Mouse (Mus musculus) liver, adult 2 months (tissue): ENCODE measurements around the gene BC048403. TPM values are rescaled to one million over a fixed set of nuclear protein-coding genes. Genes with fewer than 3 reads are reported as not detected.

Source experiments
- DNase-seq: peaks from one replicate; pipeline ENCODE4 v3.0.0-alpha.2; 2011; ENCODE audit warnings: low read depth, low spot score; ENCODE audit errors: extremely low read depth
- H3K27ac ChIP-seq: fragments of 200-500 bp; replicated peaks from 2 replicates; pipeline ENCODE4 v1.5.1; 2012; ENCODE audit warnings: low read depth, mild to moderate bottlenecking, control low read depth, inconsistent platforms, low read length; ENCODE audit not compliant: insufficient read depth
- H3K27me3 ChIP-seq: fragments of 200-500 bp; 2 replicates; pipeline ENCODE4 v1.6.1; 2012; ENCODE audit warnings: mild to moderate bottlenecking, moderate library complexity, low read length, inconsistent platforms; ENCODE audit not compliant: control insufficient read depth, insufficient read depth
- H3K36me3 ChIP-seq: fragments of 200-500 bp; 2 replicates; pipeline ENCODE4 v1.6.1; 2012; ENCODE audit warnings: low read length, inconsistent platforms; ENCODE audit not compliant: control insufficient read depth, insufficient read depth
- H3K4me1 ChIP-seq: fragments of 200-500 bp; 2 replicates; pipeline ENCODE4 v1.6.1; 2011; ENCODE audit warnings: low read length; ENCODE audit not compliant: control insufficient read depth, insufficient read depth
- H3K4me3 ChIP-seq: fragments of 200-500 bp; 2 replicates; pipeline ENCODE4 v1.5.1; 2011; ENCODE audit warnings: low read depth, mild to moderate bottlenecking, control low read depth, low read length, moderate library complexity; ENCODE audit not compliant: insufficient read depth
- H3K79me2 ChIP-seq: fragments of 200-500 bp; 2 replicates; pipeline ENCODE4 v1.6.1; 2012; ENCODE audit warnings: inconsistent platforms, mild to moderate bottlenecking, low read length, moderate library complexity; ENCODE audit not compliant: control insufficient read depth, insufficient read depth
- H3K9ac ChIP-seq: fragments of 200-500 bp; 2 replicates; pipeline ENCODE4 v1.6.1; 2012; ENCODE audit warnings: low read depth, mild to moderate bottlenecking, control low read depth, inconsistent platforms, low read length
- CTCF ChIP-seq: fragments of 200-500 bp; IDR thresholded peaks from 2 replicates; pipeline ENCODE4 v1.5.1; 2011; ENCODE audit warnings: low read depth, low read length, control low read depth
- POLR2A ChIP-seq: fragments of 200-500 bp; IDR thresholded peaks from 2 replicates; pipeline ENCODE4 v1.6.1; 2011; ENCODE audit warnings: low read length, control low read depth; ENCODE audit not compliant: insufficient read depth; ENCODE audit errors: extremely low read depth
- WGBS: fragments of 180-500 bp; shearing (Covaris S2); methylation state at CpG from one replicate; pipeline ENCODE4 v1.1.7; 2018; 5-methylcytosine and 5-hydroxymethylcytosine counted together
- polyA plus RNA-seq: library from polyadenylated mRNA; depleted of rRNA; stranded (reverse); fragments of >200 nt; gene quantifications from 2 replicates; pipeline ENCODE4 v1.2.3, GENCODE M21; 2012
- total RNA-seq: library from RNA; depleted of rRNA; stranded (reverse); fragments of >200 nt; gene quantifications from 2 replicates; pipeline ENCODE4 v1.2.3, GENCODE M21; 2014

Gene BC048403
- total and polyA plus RNA-seq, 2 experiments, result 0.92 to 5.9 TPM

DNA sequence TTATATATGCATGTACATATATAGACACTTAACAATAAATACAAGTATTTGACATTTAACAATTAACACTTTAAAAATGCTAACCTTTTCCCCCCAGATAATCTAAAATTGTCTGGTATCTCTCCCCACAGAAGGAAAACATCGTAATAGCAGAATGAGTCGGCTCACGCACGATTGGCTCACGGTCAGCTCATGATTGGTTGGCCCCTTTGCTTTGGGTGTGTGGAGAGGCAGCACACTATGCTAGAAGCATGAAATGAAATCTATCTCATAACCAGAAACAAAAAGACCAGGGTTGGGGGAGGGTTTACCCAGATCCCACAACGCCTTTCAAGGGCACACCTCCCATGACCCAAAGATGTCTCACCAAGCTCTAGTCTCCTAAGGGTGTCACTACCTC lies 34.9 kb upstream of the BC048403 start:
- WGBS, result 90% methylated on average over 6 of the region's 6 CpGs
- DNase-seq, result no peak
- no peaks in the 10 kb centered on the region for H3K4me1 ChIP-seq
- no peak overlapping the region for H3K4me3 ChIP-seq
- TF ChIP-seq POLR2A, result no peak
- no peak for TF ChIP-seq CTCF
- H3K27ac ChIP-seq, result no peak overlapping the region
- no peaks in the 10 kb centered on the region for H3K36me3 ChIP-seq
- H3K9ac ChIP-seq, result no peak overlapping the region
- H3K27me3 ChIP-seq, result no peaks in the 10 kb centered on the region
- no peaks in the 10 kb centered on the region for H3K79me2 ChIP-seq

DNA sequence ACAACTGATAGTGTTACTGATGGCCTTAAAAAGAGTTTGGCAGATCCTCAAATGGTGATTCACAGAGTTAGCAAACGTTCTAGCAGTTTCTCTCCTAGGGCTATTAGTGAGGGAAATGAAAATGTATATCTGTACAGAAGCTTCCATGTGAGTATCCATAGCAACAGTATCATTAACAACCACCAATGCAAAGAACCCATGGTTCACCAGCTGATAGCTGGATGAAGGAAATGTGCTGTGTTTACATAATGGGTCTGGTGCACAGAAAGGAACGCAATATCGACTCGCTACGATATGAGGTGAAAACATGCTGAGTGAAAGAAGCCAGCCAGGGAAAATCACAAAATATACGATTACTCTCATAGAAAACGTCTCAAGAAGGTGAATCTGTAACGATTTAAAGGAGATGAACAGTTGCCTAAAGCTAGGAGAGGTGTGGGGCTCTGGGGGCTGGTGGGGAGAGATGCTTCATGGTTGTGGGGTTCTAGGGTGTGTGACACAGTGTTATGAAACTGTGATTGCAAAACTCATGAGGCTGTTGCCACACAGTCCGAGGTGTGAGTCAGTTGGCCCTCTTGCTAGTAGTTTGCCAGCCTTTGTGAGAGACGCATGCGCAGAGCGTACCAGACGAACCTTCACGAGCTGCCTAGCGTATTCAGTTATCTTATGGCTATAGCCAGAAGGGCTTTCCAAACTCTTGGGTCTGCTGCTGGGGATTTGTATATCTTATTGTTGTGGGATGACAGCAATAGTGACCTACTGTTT lies 34.2 kb upstream of the BC048403 start:
- no peak overlapping the region for H3K9ac ChIP-seq
- no peak overlapping the region for H3K4me3 ChIP-seq
- peak; percentile 83 for DNase-seq
- no peaks in the 10 kb centered on the region for H3K27me3 ChIP-seq
- H3K79me2 ChIP-seq, result no peaks in the 10 kb centered on the region
- 67% methylated on average over 15 of the region's 15 CpGs for WGBS
- no peak overlapping the region for H3K27ac ChIP-seq
- no peaks in the 10 kb centered on the region for H3K4me1 ChIP-seq
- H3K36me3 ChIP-seq, result no peaks in the 10 kb centered on the region
- TF ChIP-seq POLR2A (no peak), CTCF (no peak)

DNA sequence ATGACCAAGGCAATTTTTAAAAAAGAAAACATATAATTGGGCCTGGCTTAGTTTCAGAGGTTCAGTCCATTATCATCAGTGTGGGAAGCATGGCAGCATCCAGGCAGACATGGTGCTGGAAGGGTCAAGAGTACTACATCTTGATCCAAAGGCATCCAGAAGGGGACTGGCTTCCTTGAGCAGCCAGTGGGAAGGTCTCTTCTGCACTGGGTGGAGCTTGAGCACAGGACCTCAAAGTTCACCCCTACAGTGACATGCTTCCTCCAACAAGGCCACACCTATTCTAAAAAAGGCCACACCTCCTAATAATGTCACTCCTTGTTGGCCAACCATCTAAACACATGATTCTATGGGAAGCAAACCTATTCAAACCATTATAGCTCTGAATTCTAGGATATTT lies 22.9 kb upstream of the BC048403 start:
- H3K27me3 ChIP-seq, result no peaks in the 10 kb centered on the region
- H3K9ac ChIP-seq, result no peak overlapping the region
- no peak for TF ChIP-seq CTCF
- TF ChIP-seq POLR2A, result no peak
- H3K79me2 ChIP-seq, result no peaks in the 10 kb centered on the region
- no peak overlapping the region for H3K4me3 ChIP-seq
- DNase-seq, result no peak
- no peak overlapping the region for H3K27ac ChIP-seq
- H3K4me1 ChIP-seq, result no peaks in the 10 kb centered on the region
- no peaks in the 10 kb centered on the region for H3K36me3 ChIP-seq

DNA sequence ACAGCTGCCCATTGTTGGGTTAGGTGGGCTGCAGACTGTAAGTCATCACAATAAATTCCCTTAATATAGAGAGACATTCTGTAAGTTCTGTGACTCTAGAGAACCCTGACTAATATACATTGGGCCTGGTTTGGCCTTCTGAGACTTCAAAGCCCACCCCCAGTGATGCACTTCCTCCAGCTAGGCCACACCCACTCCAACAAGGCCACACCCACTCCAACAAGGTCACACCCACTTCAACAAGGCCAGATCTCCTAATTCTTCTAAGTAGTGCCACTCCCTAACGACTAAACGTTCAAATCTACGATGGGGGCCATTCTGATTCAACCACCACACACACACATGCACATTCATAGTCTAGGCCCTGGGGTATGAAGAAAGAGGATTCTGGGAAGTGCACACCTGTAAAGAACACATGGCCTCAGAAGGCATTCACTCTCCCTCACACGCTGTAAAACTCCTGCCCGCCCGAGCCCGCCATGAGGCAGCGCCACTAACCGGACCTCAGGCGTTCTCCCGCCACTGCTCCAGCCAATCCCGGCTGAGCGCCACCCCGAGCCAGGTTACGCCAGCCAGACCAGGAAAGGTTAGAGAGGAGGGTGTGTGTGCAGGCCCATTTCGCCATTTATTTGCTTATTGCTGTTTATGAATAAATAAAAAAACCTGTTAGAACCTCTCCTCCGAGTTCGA lies 20.7 kb upstream of the BC048403 start:
- no peaks in the 10 kb centered on the region for H3K27me3 ChIP-seq
- no peaks in the 10 kb centered on the region for H3K79me2 ChIP-seq
- H3K4me1 ChIP-seq, result no peaks in the 10 kb centered on the region
- H3K27ac ChIP-seq, result no peak overlapping the region
- H3K9ac ChIP-seq, result no peak overlapping the region
- WGBS, result 95% methylated on average over 18 of the region's 18 CpGs
- no peaks in the 10 kb centered on the region for H3K36me3 ChIP-seq
- no peak for DNase-seq
- no peak overlapping the region for H3K4me3 ChIP-seq
- TF ChIP-seq CTCF (no peak), POLR2A (no peak)

DNA sequence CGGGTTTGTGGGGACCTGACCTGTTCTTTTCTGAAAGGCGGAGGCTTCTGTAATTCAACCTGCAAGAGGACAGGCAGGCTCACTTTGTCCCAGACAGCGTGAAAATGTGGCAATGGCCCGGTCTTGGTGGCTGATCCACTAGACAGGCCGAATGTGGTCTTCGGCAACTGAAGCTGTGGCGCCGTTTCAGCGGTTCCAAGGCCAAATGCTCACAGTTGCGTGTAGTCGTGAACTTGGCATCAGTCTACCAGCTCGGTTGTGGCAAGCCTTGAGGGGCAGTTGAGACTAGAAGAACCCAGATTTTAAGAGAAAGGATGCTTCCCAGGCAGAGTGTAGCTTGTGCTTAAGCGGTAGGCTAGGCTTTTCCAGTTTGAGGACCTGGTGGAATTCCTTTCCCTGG lies 19.0 kb upstream of the BC048403 start:
- DNase-seq, result no peak

DNA sequence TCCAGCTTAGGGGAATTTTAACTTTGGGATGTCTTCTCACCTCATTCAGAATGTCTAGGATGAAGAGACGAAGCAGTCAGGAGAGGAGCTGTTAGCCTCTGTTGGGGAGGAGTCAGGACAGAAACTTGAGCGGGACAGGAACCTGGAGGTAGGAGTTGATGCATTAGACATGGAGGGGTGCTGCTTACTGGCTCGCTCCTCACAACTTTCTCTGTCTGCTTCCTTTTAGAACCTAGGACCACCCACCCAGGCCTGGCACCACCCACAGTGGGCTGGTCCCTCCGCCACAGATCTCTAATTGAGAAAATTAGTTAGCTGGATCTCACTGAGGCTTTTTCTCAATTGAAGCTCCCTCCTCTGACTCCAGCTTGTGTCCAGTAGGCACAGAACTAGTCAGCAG lies 13.2 kb upstream of the BC048403 start:
- Histone ChIP-seq H3K9ac (no peak overlapping the region), H3K36me3 (no peaks in the 10 kb centered on the region), H3K27ac (no peak overlapping the region), H3K79me2 (no peaks in the 10 kb centered on the region), H3K4me1 (no peaks in the 10 kb centered on the region), H3K27me3 (no peaks in the 10 kb centered on the region), H3K4me3 (no peak overlapping the region)
- 71% methylated on average over 4 of the region's 4 CpGs for WGBS
- no peak for TF ChIP-seq CTCF
- no peak for TF ChIP-seq POLR2A
- no peak for DNase-seq

More for the DNA sequence above, 19.0 kb upstream of the BC048403 start:
- TF ChIP-seq POLR2A (no peak), CTCF (no peak)
- Histone ChIP-seq H3K9ac (no peak overlapping the region), H3K4me1 (no peaks in the 10 kb centered on the region), H3K36me3 (no peaks in the 10 kb centered on the region), H3K79me2 (no peaks in the 10 kb centered on the region), H3K4me3 (no peak overlapping the region), H3K27ac (no peak overlapping the region), H3K27me3 (no peaks in the 10 kb centered on the region)
- WGBS, result 96% methylated on average over 13 of the region's 13 CpGs
